In the genomic region with DNA sequence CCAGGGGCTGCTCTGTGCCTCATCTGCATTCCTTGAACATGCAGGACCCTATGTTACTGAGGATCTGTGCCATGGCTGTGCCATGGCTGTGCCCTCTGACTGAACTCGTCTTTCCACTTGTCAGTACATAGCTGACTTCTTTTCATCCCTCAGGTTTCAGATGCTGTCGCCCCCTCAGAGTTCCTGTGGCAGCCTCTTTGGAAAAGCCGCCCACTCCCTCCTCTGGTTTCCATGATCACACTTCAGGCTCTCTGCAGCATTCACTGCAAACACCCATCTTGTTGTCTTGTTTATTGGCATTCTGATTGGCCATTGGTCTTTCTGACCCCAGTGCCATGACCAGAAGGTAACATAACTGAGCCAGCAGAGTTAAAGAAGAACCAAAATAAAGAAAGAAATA, we compare ENCODE assay signal across 19 mouse cellular contexts.
DNase-seq lines count a peak whose midpoint lies in the region; ATAC-seq lines count a peak whose summit lies in the region.
"Had no signal": no experiment of that assay in that cellular context is flagged by ENCODE, and none has a peak within 500 bp of the region (broad histone marks: within the 10 kb centered on the region; RNA-seq: fewer than 3 reads in every experiment).

No protein-coding gene starts in this region.

- no peak overlapping the region for H3K4me2 ChIP-seq in neural tube, embryonic 15.5 days
- H3K4me2 ChIP-seq: embryonic facial prominence, embryonic 13.5 days; heart, embryonic 12.5 days; hindbrain, embryonic 14.5 days; intestine, embryonic 15.5 days; limb, embryonic 13.5 days had no signal

- no peaks in the 10 kb centered on the region for H3K36me3 ChIP-seq in neural tube, embryonic 15.5 days
- H3K36me3 ChIP-seq: embryonic facial prominence, embryonic 13.5 days; heart, embryonic 12.5 days; intestine, embryonic 15.5 days; limb, embryonic 13.5 days had no signal

- H3K27ac ChIP-seq in neural tube, embryonic 15.5 days (replicated peaks), result no peak overlapping the region
- H3K27ac ChIP-seq: embryonic facial prominence, embryonic 13.5 days; hindbrain, embryonic 14.5 days; intestine, embryonic 15.5 days; limb, embryonic 13.5 days; liver, embryonic 14.5 days had no signal

- H3K9ac ChIP-seq in neural tube, embryonic 15.5 days (replicated peaks), result no peak overlapping the region
- H3K9ac ChIP-seq: embryonic facial prominence, embryonic 13.5 days; heart, embryonic 12.5 days; hindbrain, embryonic 14.5 days; intestine, embryonic 15.5 days; limb, embryonic 13.5 days; liver, embryonic 14.5 days had no signal

- no peak overlapping the region for H3K4me3 ChIP-seq in neural tube, embryonic 15.5 days (replicated peaks)
- H3K4me3 ChIP-seq: embryonic facial prominence, embryonic 13.5 days; heart, embryonic 12.5 days; intestine, embryonic 15.5 days; limb, embryonic 13.5 days had no signal

- intact Hi-C loops in left cerebral cortex, postnatal 14 days (cut with DNase I), result no loop called here

- no peaks in the 10 kb centered on the region for H3K4me1 ChIP-seq in neural tube, embryonic 15.5 days
- H3K4me1 ChIP-seq: embryonic facial prominence, embryonic 13.5 days; heart, embryonic 12.5 days; intestine, embryonic 15.5 days; limb, embryonic 13.5 days had no signal

- no peak for ATAC-seq in neural tube, embryonic 15.5 days (ENCODE audit: low FRiP score)
- ATAC-seq: intestine, embryonic 15.5 days; lung, postnatal 0 days; midbrain, embryonic 16.5 days had no signal

- 64% methylated on average over 3 of the region's 3 CpGs for WGBS in neural tube, embryonic 15.5 days

- DNase-seq in frontal cortex, postnatal 36 days (ENCODE audit: low spot score in 2 of 2), result peak; percentile 36 to 59
- peak; percentile 11 for DNase-seq in layer of hippocampus, adult 9-10 months (ENCODE audit: low spot score)
- DNase-seq in left cerebral cortex, postnatal 14 days (ENCODE audit: low spot score in 2 of 2), result peak; percentile 54 to 68
- DNase-seq in telencephalon, adult 2 months (ENCODE audit: low read depth, low spot score), result peak; percentile 67
- no peak for DNase-seq in ovary, postnatal 14 days (ENCODE audit: low spot score)
- DNase-seq in adrenal gland, postnatal 4 days (ENCODE audit: low spot score in 2 of 2), result no peak
- DNase-seq: adrenal gland, adult 8-10 months; cerebellum, adult 2 months; kidney, postnatal 4 days; spleen, adult 18-20 months had no signal

- no peaks in the 10 kb centered on the region for H3K27me3 ChIP-seq in neural tube, embryonic 15.5 days (replicated peaks)
- H3K27me3 ChIP-seq: embryonic facial prominence, embryonic 13.5 days; heart, embryonic 12.5 days; intestine, embryonic 15.5 days had no signal

- H3K9me3 ChIP-seq in neural tube, embryonic 15.5 days (replicated peaks), result no peaks in the 10 kb centered on the region
- H3K9me3 ChIP-seq: embryonic facial prominence, embryonic 13.5 days; heart, embryonic 12.5 days; intestine, embryonic 15.5 days; limb, embryonic 13.5 days had no signal

Comparison
In these comparisons a context has a peak if more than half of its experiments do, and no peak if none do; other contexts are left out.
1. DNase-seq: peak in frontal cortex, postnatal 36 days (2 of 2), layer of hippocampus, adult 9-10 months (single experiment), left cerebral cortex, postnatal 14 days (2 of 2) and telencephalon, adult 2 months (single experiment); none in ovary, postnatal 14 days (single experiment) and adrenal gland, postnatal 4 days (0 of 2).